Mouse (Mus musculus) midbrain, embryonic 13.5 days (tissue): ENCODE data around the gene Gna14. TPM values are rescaled to one million over a fixed set of nuclear protein-coding genes. Genes with fewer than 3 reads are reported as not detected.

ENCODE experiments used
- ATAC-seq: fragments of 200-750 bp; cut with Nextera tagmentation; 2 replicates; pipeline ENCODE4 v1.8.0; 2017; ENCODE audit warnings: mild to moderate bottlenecking, moderate TSS enrichment, moderate library complexity
- H3K27ac ChIP-seq: fragments of 300-500 bp; sonication (generic); 2 replicates; pipeline ENCODE4 v1.5.1; 2015; ENCODE audit warnings: inconsistent platforms, mild to moderate bottlenecking, moderate library complexity
- H3K27me3 ChIP-seq: fragments of 300-500 bp; sonication (generic); 2 replicates; pipeline ENCODE4 v1.6.1; 2015; ENCODE audit warnings: mild to moderate bottlenecking, inconsistent platforms
- H3K36me3 ChIP-seq: fragments of 300-500 bp; sonication (generic); 2 replicates; pipeline ENCODE4 v1.6.1; 2015; ENCODE audit warnings: mild to moderate bottlenecking, inconsistent platforms
- H3K4me1 ChIP-seq: fragments of 300-500 bp; sonication (generic); replicated peaks from 2 replicates; pipeline ENCODE4 v1.6.1; 2015; ENCODE audit warnings: inconsistent platforms
- H3K4me2 ChIP-seq: fragments of 300-500 bp; sonication (generic); replicated peaks from 2 replicates; pipeline ENCODE4 v1.6.1; 2015; ENCODE audit warnings: moderate library complexity, mild to moderate bottlenecking, inconsistent platforms
- H3K4me3 ChIP-seq: fragments of 300-500 bp; sonication (generic); replicated peaks from 2 replicates; pipeline ENCODE4 v1.5.1; 2015; ENCODE audit warnings: mild to moderate bottlenecking, inconsistent platforms
- H3K9ac ChIP-seq: fragments of 300-500 bp; sonication (generic); replicated peaks from 2 replicates; pipeline ENCODE4 v1.6.1; 2015; ENCODE audit warnings: mild to moderate bottlenecking, inconsistent platforms
- H3K9me3 ChIP-seq: fragments of 300-500 bp; sonication (generic); 2 replicates; pipeline ENCODE4 v1.6.1; 2016; ENCODE audit warnings: mild to moderate bottlenecking, inconsistent platforms
- WGBS: fragments of 180-500 bp; shearing (Covaris S2); methylation state at CpG from one replicate; pipeline ENCODE4 v1.1.7; 2015; 5-methylcytosine and 5-hydroxymethylcytosine counted together
- polyA plus RNA-seq: library from polyadenylated mRNA; unstranded; fragments of >200 nt; fragmentation: Nextera tagmentation; extraction: Ambion mirVana; gene quantifications from 2 replicates; pipeline ENCODE4 v1.2.1, GENCODE M21; 2015

The Gna14 gene
- polyA plus RNA-seq, 1 experiment from 2014 or later, result 0.51 TPM

GRCm38 (mm10) chr19:16460292-16460691, 24.7 kb downstream of the Gna14 start:
- H3K4me2 ChIP-seq, result no peak overlapping the region
- H3K9ac ChIP-seq, result no peak overlapping the region
- no peak overlapping the region for H3K27ac ChIP-seq
- H3K9me3 ChIP-seq, result no peaks in the 10 kb centered on the region
- no peaks in the 10 kb centered on the region for H3K36me3 ChIP-seq
- 0 out of 2 replicates have a peak, but pooled peaks have one; percentile 37 for ATAC-seq
- H3K4me3 ChIP-seq, result no peak overlapping the region
- H3K4me1 ChIP-seq, result peaks cover 4% of the 10 kb centered on the region; the same call in 1 of the 2 replicates
- H3K27me3 ChIP-seq, result no peaks in the 10 kb centered on the region
- 49% methylated on average over 6 of the region's 6 CpGs for WGBS

DNA sequence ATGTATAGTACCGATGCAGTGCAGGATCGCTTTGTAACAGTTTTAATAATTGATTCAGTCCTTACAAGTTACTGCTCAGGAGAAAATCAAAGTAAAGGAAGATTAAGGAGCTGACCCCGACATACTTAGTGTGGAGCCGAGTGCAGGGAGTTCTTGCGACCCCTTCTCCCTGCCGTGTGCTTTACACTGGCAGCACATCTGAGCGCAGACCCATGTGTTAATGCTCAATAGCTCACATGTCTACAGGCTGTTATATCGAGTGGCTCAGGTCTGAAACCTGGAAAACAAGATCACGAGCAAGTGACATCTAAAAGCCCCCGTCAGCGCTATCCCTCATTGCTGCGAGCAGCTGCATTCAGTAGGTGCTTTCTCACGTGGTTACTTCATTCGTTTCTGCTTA, 25.3 kb downstream of the Gna14 start:
- 86% methylated on average over 14 of the region's 14 CpGs for WGBS
- Histone ChIP-seq H3K27me3 (no peaks in the 10 kb centered on the region), H3K4me2 (no peak overlapping the region), H3K9ac (no peak overlapping the region), H3K4me3 (no peak overlapping the region), H3K4me1 (peaks cover 4% of the 10 kb centered on the region; the same call in 1 of the 2 replicates), H3K9me3 (no peaks in the 10 kb centered on the region), H3K36me3 (no peaks in the 10 kb centered on the region), H3K27ac (no peak overlapping the region)
- ATAC-seq, result no peak

DNA sequence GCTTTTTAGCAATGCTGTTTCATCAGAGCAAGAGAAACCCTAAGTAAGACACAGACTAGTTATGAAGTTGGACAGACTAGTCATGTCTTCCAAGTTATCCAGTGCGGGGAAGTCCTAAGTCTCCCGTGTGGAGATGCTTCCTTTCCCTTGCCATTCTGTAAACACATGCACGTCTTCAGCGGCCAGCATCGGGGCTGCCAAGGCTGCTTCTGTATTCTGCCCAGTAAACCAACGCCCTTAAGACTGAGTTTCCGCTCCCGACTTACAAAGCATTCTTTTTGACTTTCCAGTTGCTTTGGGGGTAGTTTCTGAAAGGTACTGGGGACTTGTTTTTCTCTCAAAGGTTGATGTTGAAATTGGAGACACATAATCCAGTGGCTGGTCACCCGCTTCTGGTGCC, 26.9 kb downstream of the Gna14 start:
- no peak for ATAC-seq
- H3K27me3 ChIP-seq, result no peaks in the 10 kb centered on the region
- no peak overlapping the region for H3K9ac ChIP-seq
- H3K9me3 ChIP-seq, result no peaks in the 10 kb centered on the region
- WGBS, result 84% methylated on average over 9 of the region's 9 CpGs
- no peak overlapping the region for H3K4me3 ChIP-seq
- peaks cover 4% of the 10 kb centered on the region; the same call in 1 of the 2 replicates for H3K4me1 ChIP-seq
- no peak overlapping the region for H3K27ac ChIP-seq
- no peaks in the 10 kb centered on the region for H3K36me3 ChIP-seq
- H3K4me2 ChIP-seq, result no peak overlapping the region

- Histone ChIP-seq H3K4me3 (no peak overlapping the region), H3K9me3 (no peaks in the 10 kb centered on the region), H3K27ac (no peak overlapping the region), H3K27me3 (no peaks in the 10 kb centered on the region), H3K36me3 (no peaks in the 10 kb centered on the region), H3K4me1 (peaks cover 4% of the 10 kb centered on the region; the same call in 1 of the 2 replicates), H3K4me2 (no peak overlapping the region), H3K9ac (no peak overlapping the region)
- no peak for ATAC-seq
- 77% methylated on average over 4 of the region's 4 CpGs for WGBS
These were observed 29.2 kb downstream of the Gna14 start for GRCm38 (mm10) chr19:16464730-16465129.

DNA sequence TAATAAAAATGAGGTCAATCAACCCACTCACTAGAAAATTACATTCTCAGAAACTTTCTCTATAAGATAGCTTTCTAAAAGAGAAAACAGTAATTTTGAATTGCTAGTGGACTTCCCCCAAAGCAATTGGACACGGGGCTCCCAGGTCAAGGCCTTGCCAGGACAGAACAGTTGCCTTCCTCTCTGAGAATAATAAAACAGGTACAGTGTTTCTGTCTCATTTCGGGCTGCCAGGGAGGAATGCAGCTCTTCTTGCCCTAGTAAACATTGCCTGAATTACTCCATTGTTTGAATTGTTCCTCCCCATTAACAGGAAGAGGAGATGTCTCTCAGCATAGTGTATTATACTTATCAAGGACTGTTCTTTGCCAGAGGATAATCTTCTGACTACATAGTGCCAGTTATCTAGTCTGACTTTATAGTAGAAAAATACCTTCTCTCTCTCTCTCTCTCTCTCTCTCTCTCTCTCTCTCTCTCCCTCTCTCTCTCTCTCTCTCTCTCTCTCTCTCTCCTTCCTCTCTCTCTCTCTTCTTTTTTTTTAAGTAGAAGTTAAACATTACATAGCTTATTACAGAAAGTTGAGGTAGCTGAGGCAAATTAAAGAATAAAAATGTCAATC, 33.3 kb downstream of the Gna14 start:
- no peak overlapping the region for H3K4me3 ChIP-seq
- H3K27ac ChIP-seq, result no peak overlapping the region
- no peaks in the 10 kb centered on the region for H3K36me3 ChIP-seq
- H3K9ac ChIP-seq, result no peak overlapping the region
- 74% methylated on average over 2 of the region's 2 CpGs for WGBS
- H3K27me3 ChIP-seq, result no peaks in the 10 kb centered on the region
- no peaks in the 10 kb centered on the region for H3K9me3 ChIP-seq
- ATAC-seq, result no peak
- no peaks in the 10 kb centered on the region for H3K4me1 ChIP-seq
- no peak overlapping the region for H3K4me2 ChIP-seq

- Histone ChIP-seq H3K4me2 (no peak overlapping the region), H3K27ac (no peak overlapping the region)
- WGBS, result 85% methylated on average over 5 of the region's 5 CpGs
These were observed 37.1 kb downstream of the Gna14 start for GRCm38 (mm10) chr19:16472655-16473054.

GRCm38 (mm10) chr19:16477314-16477946, 41.9 kb downstream of the Gna14 start:
- no peaks in the 10 kb centered on the region for H3K4me1 ChIP-seq
- ATAC-seq, result no peak
- no peak overlapping the region for H3K4me3 ChIP-seq
- no peak overlapping the region for H3K9ac ChIP-seq
- WGBS, result 85% methylated on average over 12 of the region's 12 CpGs
- no peak overlapping the region for H3K27ac ChIP-seq
- H3K9me3 ChIP-seq, result no peaks in the 10 kb centered on the region
- no peaks in the 10 kb centered on the region for H3K36me3 ChIP-seq
- H3K27me3 ChIP-seq, result no peaks in the 10 kb centered on the region
- no peak overlapping the region for H3K4me2 ChIP-seq

More at GRCm38 (mm10) chr19:16472655-16473054, 37.1 kb downstream of the Gna14 start:
- no peak overlapping the region for H3K9ac ChIP-seq
- H3K4me3 ChIP-seq, result no peak overlapping the region
- no peaks in the 10 kb centered on the region for H3K9me3 ChIP-seq
- no peaks in the 10 kb centered on the region for H3K36me3 ChIP-seq
- ATAC-seq, result no peak
- no peaks in the 10 kb centered on the region for H3K4me1 ChIP-seq
- H3K27me3 ChIP-seq, result no peaks in the 10 kb centered on the region

GRCm38 (mm10) chr19:16478186-16478607, 42.6 kb downstream of the Gna14 start:
- Histone ChIP-seq H3K27me3 (no peaks in the 10 kb centered on the region), H3K4me1 (no peaks in the 10 kb centered on the region), H3K4me3 (no peak overlapping the region), H3K4me2 (no peak overlapping the region), H3K9me3 (no peaks in the 10 kb centered on the region), H3K9ac (no peak overlapping the region), H3K36me3 (no peaks in the 10 kb centered on the region), H3K27ac (no peak overlapping the region)
- no peak for ATAC-seq
- WGBS, result 89% methylated on average over 8 of the region's 8 CpGs

DNA sequence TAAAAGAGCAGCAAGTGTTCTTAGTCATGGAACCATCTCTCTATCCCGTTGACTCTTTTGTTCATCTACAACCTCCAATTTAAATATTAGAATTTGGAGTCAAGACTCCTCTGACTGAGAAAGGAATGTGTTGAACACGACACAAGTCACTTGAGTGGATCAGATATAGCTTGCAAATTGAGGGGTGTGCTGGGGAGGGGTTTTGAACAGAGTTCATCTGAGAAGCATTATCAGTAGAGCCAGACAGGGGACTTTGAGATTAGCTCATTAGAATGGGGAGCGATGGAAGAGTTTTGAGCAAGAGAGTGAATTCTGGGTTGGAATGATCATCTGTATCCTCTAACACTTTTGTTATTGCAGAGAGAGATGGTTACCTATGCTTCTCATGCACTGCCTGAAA, 46.5 kb downstream of the Gna14 start:
- no peaks in the 10 kb centered on the region for H3K27me3 ChIP-seq
- H3K4me3 ChIP-seq, result no peak overlapping the region
- no peak for ATAC-seq
- no peak overlapping the region for H3K4me2 ChIP-seq
- H3K9me3 ChIP-seq, result no peaks in the 10 kb centered on the region
- H3K4me1 ChIP-seq, result no peaks in the 10 kb centered on the region
- no peak overlapping the region for H3K9ac ChIP-seq
- 80% methylated on average over 3 of the region's 3 CpGs for WGBS
- H3K27ac ChIP-seq, result no peak overlapping the region
- no peaks in the 10 kb centered on the region for H3K36me3 ChIP-seq

DNA sequence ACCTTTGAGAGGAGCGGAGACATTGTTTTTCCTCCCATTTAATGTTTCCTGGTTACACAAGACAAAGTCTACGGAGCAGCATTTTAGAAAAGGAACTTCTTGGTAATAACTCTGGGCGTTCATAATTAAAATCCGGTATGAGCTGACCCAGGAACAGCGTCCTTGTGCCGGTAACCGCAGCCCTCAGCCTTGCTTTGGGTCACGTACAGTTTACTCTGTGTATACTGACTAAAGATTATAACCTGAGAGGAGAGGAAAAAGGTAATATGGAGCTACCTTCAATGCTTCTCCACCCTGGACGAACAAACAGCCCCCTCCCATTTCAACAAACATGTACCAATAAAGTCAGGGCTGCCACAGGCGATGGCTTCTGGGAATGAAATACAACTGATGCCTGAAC, 48.7 kb downstream of the Gna14 start:
- Histone ChIP-seq H3K4me2 (no peak overlapping the region), H3K27me3 (no peaks in the 10 kb centered on the region), H3K4me1 (no peaks in the 10 kb centered on the region), H3K36me3 (no peaks in the 10 kb centered on the region), H3K9ac (no peak overlapping the region), H3K9me3 (no peaks in the 10 kb centered on the region), H3K27ac (no peak overlapping the region), H3K4me3 (no peak overlapping the region)
- ATAC-seq, result no peak
- WGBS, result 93% methylated on average over 10 of the region's 10 CpGs

DNA sequence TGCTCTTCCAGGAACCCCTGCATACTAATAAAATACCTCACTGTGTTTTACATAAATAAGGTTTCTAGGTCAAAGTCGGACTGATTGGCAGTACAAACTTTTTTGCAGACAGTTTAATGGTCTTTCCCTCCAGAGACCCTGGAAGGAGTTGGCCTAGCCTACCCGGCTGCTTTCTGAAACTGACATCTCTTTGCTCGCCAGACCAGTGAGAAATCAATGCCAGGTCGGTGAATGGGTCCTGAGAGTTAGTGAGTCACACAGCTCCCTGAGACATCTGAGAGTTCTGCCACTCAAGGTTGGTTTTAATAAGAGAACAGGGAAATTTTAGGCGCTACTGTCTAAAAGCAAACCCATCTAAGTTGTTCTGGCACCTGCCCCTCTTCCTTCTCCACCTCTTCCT, 49.1 kb downstream of the Gna14 start:
- ATAC-seq, result no peak
- no peaks in the 10 kb centered on the region for H3K36me3 ChIP-seq
- no peaks in the 10 kb centered on the region for H3K9me3 ChIP-seq
- H3K27ac ChIP-seq, result no peak overlapping the region
- H3K4me1 ChIP-seq, result no peaks in the 10 kb centered on the region
- no peak overlapping the region for H3K4me3 ChIP-seq
- no peak overlapping the region for H3K4me2 ChIP-seq
- H3K9ac ChIP-seq, result no peak overlapping the region
- 71% methylated on average over 5 of the region's 5 CpGs for WGBS
- no peaks in the 10 kb centered on the region for H3K27me3 ChIP-seq

DNA sequence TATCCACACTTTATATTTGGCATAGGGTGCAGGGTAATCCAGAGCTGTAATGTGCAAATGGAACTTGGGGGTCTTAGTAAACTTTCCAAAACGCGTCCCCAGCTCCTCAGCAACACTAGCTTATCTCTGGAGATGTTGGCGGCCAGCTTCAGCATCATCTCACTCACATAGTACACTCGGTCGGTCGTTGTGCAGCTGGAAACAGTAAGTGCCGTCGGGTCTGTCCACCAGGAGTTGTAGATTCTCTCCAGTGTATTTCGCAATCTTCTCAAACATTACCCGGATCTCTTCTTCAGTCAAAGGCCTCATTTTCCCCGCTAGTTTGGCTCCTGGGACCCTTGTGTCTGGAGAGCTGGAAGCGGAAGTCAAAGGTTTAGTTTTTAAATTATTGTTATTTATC, 55.2 kb downstream of the Gna14 start:
- no peak overlapping the region for H3K9ac ChIP-seq
- peaks cover 4% of the 10 kb centered on the region; the same call in 1 of the 2 replicates for H3K4me1 ChIP-seq
- no peak overlapping the region for H3K27ac ChIP-seq
- no peaks in the 10 kb centered on the region for H3K9me3 ChIP-seq
- H3K27me3 ChIP-seq, result no peaks in the 10 kb centered on the region
- H3K4me3 ChIP-seq, result no peak overlapping the region
- WGBS, result 86% methylated on average over 12 of the region's 12 CpGs
- no peak overlapping the region for H3K4me2 ChIP-seq
- no peaks in the 10 kb centered on the region for H3K36me3 ChIP-seq
- ATAC-seq, result no peak
